Mouse (Mus musculus) forebrain, embryonic 13.5 days (tissue): Measurements from ENCODE around the gene A930004D18Rik. TPM values are rescaled to one million over a fixed set of nuclear protein-coding genes. Genes with fewer than 3 reads are reported as not detected.

ENCODE experiments used
- ATAC-seq: fragments of 200-750 bp; cut with Nextera tagmentation; 2 replicates; pipeline ENCODE4 v1.8.0; 2017
- H3K27ac ChIP-seq: fragments of 300-500 bp; sonication (generic); 2 replicates; pipeline ENCODE4 v1.5.1; 2015; ENCODE audit warnings: inconsistent platforms, mild to moderate bottlenecking, moderate library complexity
- H3K27me3 ChIP-seq: fragments of 300-500 bp; sonication (generic); 2 replicates; pipeline ENCODE4 v1.6.1; 2015; ENCODE audit warnings: mild to moderate bottlenecking, inconsistent platforms
- H3K36me3 ChIP-seq: fragments of 300-500 bp; sonication (generic); 2 replicates; pipeline ENCODE4 v1.6.1; 2015; ENCODE audit warnings: mild to moderate bottlenecking, inconsistent platforms; ENCODE audit not compliant: poor library complexity, severe bottlenecking
- H3K4me1 ChIP-seq: fragments of 300-500 bp; sonication (generic); 2 replicates; pipeline ENCODE4 v1.6.1; 2015; ENCODE audit warnings: inconsistent platforms
- H3K4me2 ChIP-seq: fragments of 300-500 bp; sonication (generic); 2 replicates; pipeline ENCODE4 v1.6.1; 2015; ENCODE audit warnings: inconsistent platforms, mild to moderate bottlenecking, moderate library complexity
- H3K4me3 ChIP-seq: fragments of 300-500 bp; sonication (generic); 2 replicates; pipeline ENCODE4 v1.5.1; 2015; ENCODE audit warnings: mild to moderate bottlenecking, inconsistent platforms
- H3K9ac ChIP-seq: fragments of 300-500 bp; sonication (generic); 2 replicates; pipeline ENCODE4 v1.6.1; 2015; ENCODE audit warnings: mild to moderate bottlenecking, inconsistent platforms
- H3K9me3 ChIP-seq: fragments of 300-500 bp; sonication (generic); replicated peaks from 2 replicates; pipeline ENCODE4 v1.6.1; 2016; ENCODE audit warnings: inconsistent platforms
- WGBS: fragments of 180-500 bp; shearing (Covaris S2); methylation state at CpG from one replicate; pipeline ENCODE4 v1.1.7; 2015; 5-methylcytosine and 5-hydroxymethylcytosine counted together
- polyA plus RNA-seq: library from polyadenylated mRNA; unstranded; fragments of >200 nt; fragmentation: Nextera tagmentation; extraction: Ambion mirVana; gene quantifications from 2 replicates; pipeline ENCODE4 v1.2.1, GENCODE M21; 2015

Gene A930004D18Rik
- polyA plus RNA-seq, 1 experiment from 2014 or later = 20.3 TPM

DNA sequence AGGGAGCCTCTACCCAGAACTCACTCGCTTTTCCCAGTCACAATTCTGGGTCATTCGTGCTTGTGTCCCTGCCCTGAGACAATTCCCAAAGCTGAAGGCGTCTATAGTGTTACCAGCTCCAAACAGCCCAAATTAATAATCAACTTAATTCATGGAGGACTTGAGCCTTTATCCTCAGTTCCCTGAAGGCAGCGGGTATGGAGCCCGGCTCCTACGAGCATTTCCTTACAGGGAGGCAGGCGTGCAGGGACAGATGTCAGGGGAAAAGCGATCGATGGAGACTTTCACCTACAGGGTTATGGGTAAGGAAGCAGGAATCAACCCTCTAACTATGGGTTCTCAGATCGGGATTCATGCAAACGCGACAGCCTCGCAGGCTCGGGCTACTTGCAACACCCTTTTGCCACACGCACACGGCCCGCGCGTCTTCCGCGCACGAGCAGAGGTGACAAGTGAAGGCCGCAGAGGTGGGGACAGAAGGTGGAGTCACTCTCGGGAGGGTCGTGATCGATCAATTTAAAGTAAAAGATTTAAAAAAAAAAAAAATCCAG lies 6.2 kb downstream of the A930004D18Rik start:
- no peaks in the 10 kb centered on the region for H3K36me3 ChIP-seq
- H3K4me3 ChIP-seq = peak overlapping the region; percentile 44
- peak overlapping the region; percentile 49 for H3K27ac ChIP-seq
- H3K4me2 ChIP-seq = peak overlapping the region; percentile 93
- peak overlapping the region; percentile 87 for H3K9ac ChIP-seq
- no peak for ATAC-seq
- WGBS = 2% methylated on average over 26 of the region's 26 CpGs
- no peaks in the 10 kb centered on the region for H3K27me3 ChIP-seq
- H3K4me1 ChIP-seq = peaks cover 65% of the 10 kb centered on the region
- no peaks in the 10 kb centered on the region for H3K9me3 ChIP-seq

GRCm38 (mm10) chr2:18030581-18030980 lies 7.0 kb downstream of the A930004D18Rik start:
- H3K4me1 ChIP-seq = peaks cover 72% of the 10 kb centered on the region
- H3K36me3 ChIP-seq = no peaks in the 10 kb centered on the region
- 7% methylated on average over 8 of the region's 8 CpGs for WGBS
- H3K27ac ChIP-seq = peak overlapping the region; percentile 48
- peak overlapping the region; percentile 93 for H3K4me2 ChIP-seq
- ATAC-seq = no peak
- peak overlapping the region; percentile 44; the same call in 1 of the 2 replicates for H3K4me3 ChIP-seq
- peak overlapping the region; percentile 87 for H3K9ac ChIP-seq
- no peaks in the 10 kb centered on the region for H3K9me3 ChIP-seq
- H3K27me3 ChIP-seq = no peaks in the 10 kb centered on the region

- Histone ChIP-seq H3K4me1 (peaks cover 77% of the 10 kb centered on the region), H3K27me3 (no peaks in the 10 kb centered on the region), H3K27ac (peak overlapping the region; percentile 17), H3K4me3 (peak overlapping the region; percentile 11; the same call in 1 of the 2 replicates), H3K4me2 (peak overlapping the region; percentile 47), H3K9me3 (no peaks in the 10 kb centered on the region), H3K36me3 (no peaks in the 10 kb centered on the region), H3K9ac (peak overlapping the region; percentile 17; the same call in 1 of the 2 replicates)
- 25% methylated on average over 7 of the region's 7 CpGs for WGBS
- ATAC-seq = no peak
These were observed 7.9 kb downstream of the A930004D18Rik start for GRCm38 (mm10) chr2:18029656-18030055.

GRCm38 (mm10) chr2:18028140-18029021 lies 9.2 kb downstream of the A930004D18Rik start:
- ATAC-seq = peak; percentile 65
- under 1% methylated on average over 60 of the region's 61 CpGs for WGBS
- H3K36me3 ChIP-seq = no peaks in the 10 kb centered on the region
- H3K4me1 ChIP-seq = peaks cover 75% of the 10 kb centered on the region
- H3K9ac ChIP-seq = peak overlapping the region; percentile 94
- H3K27ac ChIP-seq = peak overlapping the region; percentile 99
- H3K4me3 ChIP-seq = peak overlapping the region; percentile 60
- H3K27me3 ChIP-seq = no peaks in the 10 kb centered on the region
- H3K4me2 ChIP-seq = peak overlapping the region; percentile 99
- no peaks in the 10 kb centered on the region for H3K9me3 ChIP-seq

GRCm38 (mm10) chr2:18027448-18028139 lies 9.9 kb downstream of the A930004D18Rik start:
- no peaks in the 10 kb centered on the region for H3K36me3 ChIP-seq
- H3K4me2 ChIP-seq = peak overlapping the region; percentile 99
- no peaks in the 10 kb centered on the region for H3K9me3 ChIP-seq
- H3K9ac ChIP-seq = peak overlapping the region; percentile 94
- H3K27ac ChIP-seq = peak overlapping the region; percentile 99
- H3K4me1 ChIP-seq = peaks cover 68% of the 10 kb centered on the region
- H3K4me3 ChIP-seq = peak overlapping the region; percentile 60
- 0% methylated on average over 44 of the region's 44 CpGs for WGBS
- H3K27me3 ChIP-seq = no peaks in the 10 kb centered on the region
- peak; percentile 90 for ATAC-seq

DNA sequence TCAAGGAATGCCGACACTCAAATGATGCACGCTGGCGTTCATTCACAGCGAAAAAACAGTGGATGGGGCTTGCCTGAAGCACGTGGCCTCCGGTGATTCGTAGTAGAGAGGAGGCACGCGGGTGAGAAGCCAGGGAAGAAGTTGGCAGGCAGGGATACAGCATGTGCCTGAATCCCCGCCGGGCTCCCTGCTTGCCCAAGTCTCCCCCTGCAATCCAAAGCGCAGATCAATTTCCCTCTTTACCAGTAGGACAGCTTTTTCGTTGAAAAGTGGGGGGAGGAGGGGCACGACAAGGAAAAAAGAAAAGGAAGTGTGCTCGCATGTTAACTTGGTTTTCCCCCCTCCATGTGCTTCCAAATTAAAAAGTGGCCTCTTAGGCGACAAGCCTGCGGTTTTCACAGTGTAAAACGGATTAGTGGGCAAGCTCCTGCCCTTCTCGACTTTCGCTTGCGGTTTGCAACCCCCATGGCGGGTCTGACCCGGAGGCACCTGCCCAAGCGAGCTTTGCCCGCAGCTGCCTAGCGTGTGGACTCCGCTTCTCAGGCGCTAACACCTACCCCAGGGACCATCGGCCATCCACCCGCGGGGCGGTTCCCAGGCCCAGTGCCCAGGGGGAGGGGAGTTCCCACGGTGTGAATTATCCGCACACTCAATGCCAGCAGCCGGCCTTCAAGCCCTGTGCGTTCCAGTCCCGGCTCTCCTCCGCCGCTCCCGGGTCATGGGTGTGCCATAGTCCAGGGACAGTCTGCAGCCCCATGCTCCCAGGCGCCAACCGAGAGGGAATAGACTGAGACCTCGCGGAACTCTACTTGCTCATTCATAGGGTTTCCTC lies 11.2 kb downstream of the A930004D18Rik start:
- Histone ChIP-seq H3K36me3 (no peaks in the 10 kb centered on the region), H3K9ac (peak overlapping the region; percentile 94), H3K27ac (peak overlapping the region; percentile 99), H3K9me3 (no peaks in the 10 kb centered on the region), H3K27me3 (no peaks in the 10 kb centered on the region), H3K4me3 (peak overlapping the region; percentile 60), H3K4me1 (peaks cover 56% of the 10 kb centered on the region), H3K4me2 (peak overlapping the region; percentile 99)
- WGBS = under 1% methylated on average over 44 of the region's 44 CpGs
- ATAC-seq = peak; percentile 14

DNA sequence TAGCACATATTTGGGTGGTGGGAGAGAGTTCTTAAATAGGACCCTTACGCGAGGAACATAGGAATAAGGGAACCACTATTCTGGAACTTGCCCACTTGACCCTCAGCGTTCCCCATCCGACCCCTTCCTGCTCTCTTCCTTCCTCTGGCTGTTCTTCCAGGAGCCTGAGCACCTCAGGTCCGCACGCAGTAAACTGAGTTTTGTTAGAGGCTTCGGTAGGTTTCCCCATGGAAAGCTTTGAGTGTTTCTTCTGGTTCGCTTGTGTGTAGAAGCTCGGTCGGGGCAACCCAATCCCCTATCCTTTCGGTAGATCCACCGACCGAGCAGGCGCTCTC lies 11.8 kb downstream of the A930004D18Rik start:
- under 1% methylated on average over 14 of the region's 14 CpGs for WGBS
- peak overlapping the region; percentile 60 for H3K4me3 ChIP-seq
- peak overlapping the region; percentile 94 for H3K9ac ChIP-seq
- no peak for ATAC-seq
- H3K9me3 ChIP-seq = no peaks in the 10 kb centered on the region
- H3K27ac ChIP-seq = peak overlapping the region; percentile 99
- no peaks in the 10 kb centered on the region for H3K36me3 ChIP-seq
- H3K27me3 ChIP-seq = no peaks in the 10 kb centered on the region
- H3K4me2 ChIP-seq = peak overlapping the region; percentile 99
- H3K4me1 ChIP-seq = peaks cover 50% of the 10 kb centered on the region

- no peaks in the 10 kb centered on the region for H3K9me3 ChIP-seq
- peak overlapping the region; percentile 99 for H3K4me2 ChIP-seq
- H3K36me3 ChIP-seq = no peaks in the 10 kb centered on the region
- no peak for ATAC-seq
- no peak overlapping the region; the same call in 1 of the 2 replicates for H3K27ac ChIP-seq
- no peaks in the 10 kb centered on the region for H3K27me3 ChIP-seq
- WGBS = 11% methylated on average over 5 of the region's 5 CpGs
- H3K4me1 ChIP-seq = peaks cover 44% of the 10 kb centered on the region
- peak overlapping the region; percentile 60 for H3K4me3 ChIP-seq
- peak overlapping the region; percentile 94 for H3K9ac ChIP-seq
These were observed 12.4 kb downstream of the A930004D18Rik start for GRCm38 (mm10) chr2:18025116-18025515.

DNA sequence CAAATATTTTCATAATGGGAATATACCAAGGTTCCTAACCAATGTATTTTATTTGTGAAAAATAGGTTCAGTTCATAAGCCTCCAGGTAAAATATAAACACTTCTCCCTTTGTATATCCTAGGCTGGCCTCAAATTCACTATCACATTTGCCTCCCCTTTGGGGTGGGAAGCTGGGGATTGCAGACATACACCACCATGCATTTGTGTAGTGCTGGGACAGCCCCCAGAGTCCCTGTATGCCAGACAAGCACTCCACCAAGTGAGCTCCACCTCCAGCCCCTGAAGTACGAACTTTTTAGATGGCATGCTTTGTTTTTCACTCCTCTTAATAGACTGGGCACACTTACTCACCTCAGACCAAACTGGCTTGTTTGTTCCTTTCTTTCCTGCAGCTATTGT lies 14.7 kb downstream of the A930004D18Rik start:
- WGBS = 32% methylated on average over 1 of the region's 1 CpGs
- H3K4me3 ChIP-seq = no peak overlapping the region
- no peak overlapping the region for H3K9ac ChIP-seq
- H3K4me2 ChIP-seq = no peak overlapping the region
- H3K27ac ChIP-seq = no peak overlapping the region
- no peaks in the 10 kb centered on the region for H3K27me3 ChIP-seq
- ATAC-seq = no peak
- no peaks in the 10 kb centered on the region for H3K36me3 ChIP-seq
- peaks cover 34% of the 10 kb centered on the region for H3K4me1 ChIP-seq
- H3K9me3 ChIP-seq = no peaks in the 10 kb centered on the region

GRCm38 (mm10) chr2:18019122-18019521 lies 18.4 kb downstream of the A930004D18Rik start:
- 81% methylated on average over 1 of the region's 1 CpGs for WGBS
- Histone ChIP-seq H3K9ac (no peak overlapping the region), H3K4me2 (no peak overlapping the region), H3K4me3 (no peak overlapping the region), H3K9me3 (no peaks in the 10 kb centered on the region), H3K4me1 (peaks cover 9% of the 10 kb centered on the region), H3K27ac (no peak overlapping the region), H3K27me3 (no peaks in the 10 kb centered on the region), H3K36me3 (no peaks in the 10 kb centered on the region)
- no peak for ATAC-seq

DNA sequence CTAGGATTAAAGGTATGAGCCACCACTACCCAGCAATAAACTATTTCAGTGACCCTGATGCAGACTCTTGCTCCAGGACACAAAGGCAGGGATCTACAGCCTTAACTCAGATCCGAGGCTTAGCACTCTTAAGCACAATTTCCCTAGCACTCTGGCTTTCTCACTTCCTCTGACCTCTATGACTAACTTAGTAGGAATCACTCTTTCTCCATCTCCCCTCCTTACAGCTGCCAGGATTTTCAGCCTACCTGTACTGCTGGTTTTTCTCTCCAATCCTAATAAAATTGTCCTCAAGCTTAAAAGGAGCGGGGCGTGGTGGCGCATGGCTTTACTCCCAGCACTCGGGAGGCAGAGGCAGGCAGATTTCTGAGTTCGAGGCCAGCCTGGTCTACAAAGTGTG lies 20.2 kb downstream of the A930004D18Rik start:
- no peaks in the 10 kb centered on the region for H3K27me3 ChIP-seq
- 96% methylated on average over 6 of the region's 6 CpGs for WGBS
- H3K9me3 ChIP-seq = no peaks in the 10 kb centered on the region
- no peak overlapping the region for H3K9ac ChIP-seq
- no peak for ATAC-seq
- no peaks in the 10 kb centered on the region for H3K4me1 ChIP-seq
- no peak overlapping the region for H3K4me3 ChIP-seq
- H3K4me2 ChIP-seq = no peak overlapping the region
- no peaks in the 10 kb centered on the region for H3K36me3 ChIP-seq
- H3K27ac ChIP-seq = no peak overlapping the region
